Mouse (Mus musculus) hindbrain, embryonic 16.5 days (tissue): ENCODE measurements around the gene Rnaseh2b. TPM values are rescaled to one million over a fixed set of nuclear protein-coding genes. Genes with fewer than 3 reads are reported as not detected.
A peak's percentile ranks its signal among the peaks of the same experiment; 100 is the strongest.

Source experiments
- ATAC-seq: fragments of 200-750 bp; cut with Nextera tagmentation; 2 replicates; pipeline ENCODE4 v1.8.0; 2017; ENCODE audit warnings: moderate TSS enrichment, moderate library complexity
- H3K27ac ChIP-seq: fragments of 300-500 bp; sonication (generic); 2 replicates; pipeline ENCODE4 v1.5.1; 2014; ENCODE audit warnings: low read depth, mild to moderate bottlenecking, control low read depth, low read length, moderate library complexity
- H3K27me3 ChIP-seq: fragments of 300-500 bp; sonication (generic); replicated peaks from 2 replicates; pipeline ENCODE4 v1.6.1; 2014; ENCODE audit warnings: low read length; ENCODE audit not compliant: control insufficient read depth, insufficient read depth
- H3K36me3 ChIP-seq: fragments of 300-500 bp; sonication (generic); 2 replicates; pipeline ENCODE4 v1.6.1; 2014; ENCODE audit warnings: mild to moderate bottlenecking, low read length, moderate library complexity, mixed read lengths; ENCODE audit not compliant: control insufficient read depth, insufficient read depth
- H3K4me1 ChIP-seq: fragments of 300-500 bp; sonication (generic); 2 replicates; pipeline ENCODE4 v1.6.1; 2014; ENCODE audit warnings: low read depth, low read length; ENCODE audit not compliant: control insufficient read depth, insufficient read depth
- H3K4me2 ChIP-seq: fragments of 300-500 bp; sonication (generic); 2 replicates; pipeline ENCODE4 v1.6.1; 2014; ENCODE audit warnings: mild to moderate bottlenecking, low read length, control low read depth, moderate library complexity
- H3K4me3 ChIP-seq: fragments of 300-500 bp; sonication (generic); 2 replicates; pipeline ENCODE4 v1.5.1; 2014; ENCODE audit warnings: mild to moderate bottlenecking, low read length, control low read depth, moderate library complexity
- H3K9ac ChIP-seq: fragments of 300-500 bp; sonication (generic); 2 replicates; pipeline ENCODE4 v1.6.1; 2014; ENCODE audit warnings: low read depth, mild to moderate bottlenecking, control low read depth, low read length, moderate library complexity
- H3K9me3 ChIP-seq: fragments of 300-500 bp; sonication (generic); 2 replicates; pipeline ENCODE4 v1.6.1; 2014; ENCODE audit warnings: mild to moderate bottlenecking, low read length, moderate library complexity; ENCODE audit not compliant: control insufficient read depth
- WGBS: fragments of 180-500 bp; shearing (Covaris S2); extraction: QIAGEN DNeasy Blood & Tissue Kit; methylation state at CpG from one replicate; pipeline ENCODE4 v1.1.7; 2014; 5-methylcytosine and 5-hydroxymethylcytosine counted together
- polyA plus RNA-seq: library from polyadenylated mRNA; unstranded; fragments of >200 nt; fragmentation: Nextera tagmentation; extraction: Ambion mirVana; gene quantifications from 2 replicates; pipeline ENCODE4 v1.2.1, GENCODE M21; 2015

The Rnaseh2b gene
- polyA plus RNA-seq, 1 experiment from 2014 or later: 28.9 TPM

DNA sequence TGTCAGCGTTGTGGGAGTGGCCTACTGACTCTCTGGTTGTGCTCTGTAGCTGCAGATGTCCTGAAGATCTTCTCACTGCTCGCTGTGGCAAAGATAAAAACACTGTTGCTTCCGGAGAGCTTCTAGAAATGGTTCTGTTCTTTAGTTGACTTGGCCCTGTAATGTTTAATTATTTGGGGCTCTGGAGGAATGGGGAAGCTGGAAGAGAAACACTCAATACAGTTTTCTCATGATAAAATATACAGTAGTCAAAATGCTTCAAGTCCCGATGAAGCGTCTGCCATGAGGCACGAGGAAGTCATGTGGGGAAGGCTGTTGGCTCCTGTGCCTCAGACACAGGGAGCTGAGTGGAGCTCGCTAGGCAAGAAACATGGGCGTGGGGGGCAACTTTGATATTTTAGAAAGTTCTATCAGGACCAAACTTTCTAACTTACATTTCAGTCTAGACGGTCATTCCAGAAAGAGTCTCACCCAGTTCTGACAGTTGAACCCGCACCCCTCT lies 50.3 kb downstream of the Rnaseh2b start:
- ATAC-seq: no peak
- H3K36me3 ChIP-seq: no peaks in the 10 kb centered on the region
- H3K27me3 ChIP-seq: no peaks in the 10 kb centered on the region
- peaks cover 6% of the 10 kb centered on the region for H3K4me1 ChIP-seq
- H3K4me3 ChIP-seq: no peak overlapping the region
- H3K27ac ChIP-seq: no peak overlapping the region
- no peak overlapping the region for H3K9ac ChIP-seq
- 70% methylated on average over 10 of the region's 10 CpGs for WGBS
- H3K4me2 ChIP-seq: no peak overlapping the region
- no peaks in the 10 kb centered on the region for H3K9me3 ChIP-seq

DNA sequence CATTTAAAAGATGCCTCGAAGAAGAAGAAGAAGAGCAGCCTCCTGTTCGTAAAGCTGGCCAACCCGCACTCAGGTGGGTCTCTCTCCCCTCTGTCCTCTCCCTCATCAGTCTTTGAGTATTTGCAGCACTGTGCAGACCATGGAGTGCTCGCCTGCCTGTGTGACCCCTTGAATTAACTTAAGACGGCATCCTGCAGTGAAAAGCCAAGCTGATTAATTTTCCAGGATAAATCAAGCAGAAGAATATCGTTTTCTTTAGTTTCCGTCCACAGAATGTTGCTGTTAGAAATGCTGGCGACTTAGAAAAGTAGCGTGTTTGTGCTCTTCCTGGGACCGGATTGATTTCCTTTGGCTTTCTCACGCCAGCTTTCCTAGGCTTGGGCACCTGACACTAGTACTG lies 54.2 kb downstream of the Rnaseh2b start:
- Histone ChIP-seq H3K27me3 (no peaks in the 10 kb centered on the region), H3K4me1 (peaks cover 6% of the 10 kb centered on the region), H3K27ac (no peak overlapping the region), H3K9me3 (no peaks in the 10 kb centered on the region), H3K36me3 (no peaks in the 10 kb centered on the region), H3K4me2 (peak overlapping the region; percentile 15), H3K4me3 (no peak overlapping the region), H3K9ac (no peak overlapping the region; the same call in 1 of the 2 replicates)
- WGBS: 55% methylated on average over 11 of the region's 11 CpGs
- ATAC-seq: no peak

DNA sequence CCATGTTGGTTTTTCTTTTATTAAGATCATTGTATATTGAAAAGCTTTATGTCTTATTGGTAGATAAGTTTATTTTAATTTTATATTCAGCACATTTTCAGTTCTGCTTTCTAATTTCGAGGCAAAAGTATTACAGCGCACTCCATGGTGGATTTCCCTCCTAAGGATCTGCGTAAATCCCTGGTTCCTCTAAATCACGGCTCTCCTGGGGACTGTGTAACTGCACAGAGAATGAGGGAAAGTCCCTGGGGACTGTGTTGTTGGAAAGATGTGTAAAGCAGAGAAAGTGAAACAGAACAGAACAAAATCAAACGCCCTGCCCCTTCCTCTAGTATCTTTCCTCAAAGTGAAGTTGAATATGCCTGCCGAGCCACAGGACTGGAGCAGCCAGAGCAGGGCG lies 54.7 kb downstream of the Rnaseh2b start:
- H3K4me1 ChIP-seq: peaks cover 6% of the 10 kb centered on the region
- H3K9me3 ChIP-seq: no peaks in the 10 kb centered on the region
- no peaks in the 10 kb centered on the region for H3K27me3 ChIP-seq
- no peak overlapping the region for H3K9ac ChIP-seq
- H3K4me3 ChIP-seq: no peak overlapping the region
- H3K36me3 ChIP-seq: no peaks in the 10 kb centered on the region
- ATAC-seq: no peak
- no peak overlapping the region for H3K27ac ChIP-seq
- peak overlapping the region; percentile 12; the same call in 1 of the 2 replicates for H3K4me2 ChIP-seq
- WGBS: 66% methylated on average over 7 of the region's 7 CpGs

DNA sequence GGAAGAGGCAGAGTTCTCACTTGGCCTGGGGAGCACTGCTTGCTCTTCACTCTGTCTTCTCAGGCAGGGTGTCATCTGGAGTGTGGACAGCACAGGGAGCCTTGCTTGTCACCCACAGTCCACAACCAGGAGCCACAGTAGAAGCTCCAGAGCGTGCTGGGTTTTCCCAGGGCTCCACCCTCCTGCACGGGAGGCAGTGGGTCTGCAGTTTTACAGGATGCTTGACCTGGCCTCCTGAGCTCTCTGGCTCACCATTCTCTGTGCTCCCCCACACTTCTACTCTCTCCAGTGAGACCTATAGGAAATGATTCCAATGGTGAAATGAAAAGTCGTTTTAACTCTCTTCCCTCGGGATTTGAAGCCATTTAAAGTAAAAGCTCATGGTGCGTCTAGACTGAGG lies 57.4 kb downstream of the Rnaseh2b start:
- no peak overlapping the region for H3K9ac ChIP-seq
- no peak for ATAC-seq
- H3K27me3 ChIP-seq: no peaks in the 10 kb centered on the region
- H3K4me3 ChIP-seq: no peak overlapping the region
- H3K9me3 ChIP-seq: no peaks in the 10 kb centered on the region
- H3K4me2 ChIP-seq: no peak overlapping the region
- no peaks in the 10 kb centered on the region for H3K36me3 ChIP-seq
- peaks cover 6% of the 10 kb centered on the region for H3K4me1 ChIP-seq
- 71% methylated on average over 5 of the region's 5 CpGs for WGBS
- H3K27ac ChIP-seq: no peak overlapping the region

DNA sequence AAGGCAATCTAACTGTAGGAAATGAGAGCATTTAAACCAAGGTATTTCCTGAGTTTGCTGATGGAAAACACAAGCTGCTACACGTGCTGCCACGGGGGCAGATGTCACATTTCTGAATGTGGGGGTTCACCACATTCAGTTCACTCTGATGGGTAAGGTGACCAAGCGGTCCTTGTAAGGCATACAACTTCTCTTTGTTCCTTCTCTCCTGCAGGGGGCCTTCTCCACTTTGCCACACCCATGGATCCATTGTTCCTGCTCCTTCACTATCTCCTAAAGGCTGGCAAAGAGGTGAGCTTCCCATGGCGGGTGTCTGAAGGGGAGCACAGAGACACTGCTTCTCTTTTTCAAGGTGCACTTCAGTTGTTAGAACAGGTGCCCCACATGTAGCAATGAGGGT lies 57.8 kb downstream of the Rnaseh2b start:
- no peaks in the 10 kb centered on the region for H3K36me3 ChIP-seq
- ATAC-seq: no peak
- H3K9ac ChIP-seq: no peak overlapping the region
- 76% methylated on average over 4 of the region's 4 CpGs for WGBS
- no peaks in the 10 kb centered on the region for H3K27me3 ChIP-seq
- H3K4me1 ChIP-seq: peaks cover 6% of the 10 kb centered on the region
- no peak overlapping the region for H3K4me2 ChIP-seq
- no peak overlapping the region for H3K27ac ChIP-seq
- no peak overlapping the region for H3K4me3 ChIP-seq
- H3K9me3 ChIP-seq: no peaks in the 10 kb centered on the region

DNA sequence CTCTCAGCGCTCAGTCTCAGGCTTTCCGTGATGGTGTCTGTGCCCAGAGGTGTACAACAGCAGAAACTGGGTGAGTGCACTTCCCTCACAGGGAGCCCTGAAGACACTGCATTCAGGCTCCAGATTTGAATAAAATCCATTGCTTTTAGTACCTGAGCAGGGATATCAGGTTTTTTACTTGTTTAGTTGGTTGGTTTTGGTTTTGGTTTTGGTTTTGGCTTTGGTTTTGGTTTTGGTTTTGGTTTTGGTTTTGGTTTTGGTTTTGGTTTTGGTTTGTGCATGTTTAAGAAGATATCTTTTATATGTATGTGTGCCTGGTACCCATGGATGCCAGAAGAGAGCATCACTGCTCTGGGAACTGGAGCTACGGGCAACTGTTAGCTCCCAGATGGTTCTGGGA lies 58.5 kb downstream of the Rnaseh2b start:
- 100% methylated on average over 3 of the region's 3 CpGs for WGBS

DNA sequence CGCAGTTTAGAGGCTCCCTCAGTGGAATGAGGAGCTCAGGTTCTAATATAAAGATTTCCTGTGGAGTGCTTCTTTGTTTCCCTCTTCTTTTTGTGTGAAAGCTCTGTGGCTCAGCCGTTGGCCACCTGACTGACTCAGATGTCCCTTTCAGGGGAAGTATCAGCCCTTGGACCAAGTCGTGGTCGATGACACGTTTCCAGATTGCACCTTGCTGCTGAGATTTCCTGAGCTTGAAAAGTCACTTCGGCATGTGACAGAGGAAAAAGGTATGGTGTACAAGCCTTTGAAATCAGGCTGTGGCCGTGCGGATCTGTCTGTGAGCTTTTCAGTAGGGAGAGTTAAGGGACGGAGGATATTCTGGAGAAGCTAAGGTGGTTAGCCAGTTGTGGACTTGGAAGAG lies 61.0 kb downstream of the Rnaseh2b start:
- no peak overlapping the region for H3K4me2 ChIP-seq
- H3K9me3 ChIP-seq: no peaks in the 10 kb centered on the region
- ATAC-seq: no peak
- H3K27ac ChIP-seq: no peak overlapping the region
- no peaks in the 10 kb centered on the region for H3K4me1 ChIP-seq
- H3K9ac ChIP-seq: no peak overlapping the region
- H3K4me3 ChIP-seq: no peak overlapping the region
- WGBS: 73% methylated on average over 9 of the region's 9 CpGs
- H3K27me3 ChIP-seq: no peaks in the 10 kb centered on the region
- H3K36me3 ChIP-seq: no peaks in the 10 kb centered on the region

More for the DNA sequence above, 58.5 kb downstream of the Rnaseh2b start:
- no peaks in the 10 kb centered on the region for H3K9me3 ChIP-seq
- no peak overlapping the region for H3K4me2 ChIP-seq
- no peak overlapping the region for H3K27ac ChIP-seq
- H3K9ac ChIP-seq: no peak overlapping the region
- no peaks in the 10 kb centered on the region for H3K27me3 ChIP-seq
- H3K4me3 ChIP-seq: no peak overlapping the region
- peaks cover 6% of the 10 kb centered on the region for H3K4me1 ChIP-seq
- H3K36me3 ChIP-seq: no peaks in the 10 kb centered on the region
- ATAC-seq: no peak

DNA sequence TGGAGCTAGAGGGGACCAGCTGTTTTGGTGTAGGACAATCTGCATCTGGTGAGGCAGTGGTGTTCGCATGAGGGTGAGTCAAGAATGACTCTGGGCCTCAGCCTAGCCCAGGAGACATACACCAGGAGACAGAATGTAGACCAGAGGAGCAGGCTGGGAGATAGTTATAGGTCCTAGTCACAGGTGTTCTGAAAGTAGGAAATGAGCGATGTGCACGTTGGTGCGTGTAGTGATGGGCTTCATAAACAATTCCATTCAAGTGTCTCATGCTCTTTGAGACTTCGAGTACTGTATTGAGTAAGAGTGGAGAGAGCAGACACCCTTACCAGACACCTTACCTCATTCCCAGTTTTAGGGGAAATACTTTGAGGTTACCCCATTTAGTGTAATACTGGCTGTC lies 61.4 kb downstream of the Rnaseh2b start:
- no peaks in the 10 kb centered on the region for H3K36me3 ChIP-seq
- no peak overlapping the region for H3K27ac ChIP-seq
- no peak overlapping the region for H3K4me2 ChIP-seq
- no peak overlapping the region for H3K4me3 ChIP-seq
- no peaks in the 10 kb centered on the region for H3K9me3 ChIP-seq
- ATAC-seq: no peak
- no peak overlapping the region for H3K9ac ChIP-seq
- WGBS: 92% methylated on average over 5 of the region's 5 CpGs
- H3K4me1 ChIP-seq: no peaks in the 10 kb centered on the region
- H3K27me3 ChIP-seq: no peaks in the 10 kb centered on the region

DNA sequence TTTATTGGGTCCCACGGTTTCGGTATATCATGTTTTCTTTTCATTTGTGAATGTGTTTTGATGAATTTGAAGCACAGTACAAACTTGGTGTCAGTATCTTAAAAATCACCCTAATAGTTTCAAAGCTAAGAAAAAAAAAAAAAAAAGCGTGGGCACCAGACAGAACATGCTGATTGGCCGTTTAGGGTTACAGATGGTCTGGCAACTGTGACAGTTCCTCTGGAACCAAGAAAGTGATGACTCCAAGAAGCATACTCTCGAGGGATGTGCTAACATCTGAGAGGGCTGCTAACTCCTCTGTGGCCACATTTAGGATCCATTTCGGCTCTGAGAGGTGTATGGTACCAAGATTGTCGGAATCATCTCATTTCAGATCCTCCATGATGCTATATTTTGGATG lies 62.8 kb downstream of the Rnaseh2b start:
- H3K27ac ChIP-seq: no peak overlapping the region
- no peak overlapping the region for H3K4me3 ChIP-seq
- no peaks in the 10 kb centered on the region for H3K27me3 ChIP-seq
- WGBS: 89% methylated on average over 7 of the region's 7 CpGs
- no peak for ATAC-seq
- H3K9ac ChIP-seq: no peak overlapping the region
- no peaks in the 10 kb centered on the region for H3K36me3 ChIP-seq
- H3K4me2 ChIP-seq: no peak overlapping the region
- no peaks in the 10 kb centered on the region for H3K4me1 ChIP-seq
- H3K9me3 ChIP-seq: no peaks in the 10 kb centered on the region
